Mouse (Mus musculus) heart, adult 18-20 months (tissue): ENCODE data around the gene Ncapd3. TPM values are rescaled to one million over a fixed set of nuclear protein-coding genes. Genes with fewer than 3 reads are reported as not detected.

Experiments
- DNase-seq, 2 experiments: peaks; one replicate each; pipeline ENCODE4 v3.0.0; 2021 to 2022; ENCODE audit warnings: mixed read lengths in 1 of 2
- total RNA-seq, 2 experiments: library from RNA; stranded (reverse); gene quantifications; 2 replicates each; pipeline ENCODE4 v1.2.3; 2021

Ncapd3 gene
- total RNA-seq, 2 experiments from 2014 or later: 8.9 to 11.3 TPM

GRCm38 (mm10) chr9:27122963-27123362 lies 93.0 kb downstream of the Ncapd3 start:
- DNase-seq: no peak

- no peak for DNase-seq
Observed at GRCm38 (mm10) chr9:27123947-27124346, 94.0 kb downstream of the Ncapd3 start.

GRCm38 (mm10) chr9:27125450-27125849 lies 95.5 kb downstream of the Ncapd3 start:
- no peak for DNase-seq

- no peak for DNase-seq
Observed at GRCm38 (mm10) chr9:27126543-27126942, 96.6 kb downstream of the Ncapd3 start.

- no peak for DNase-seq
Observed at GRCm38 (mm10) chr9:27128629-27129028, 98.7 kb downstream of the Ncapd3 start.

GRCm38 (mm10) chr9:27134410-27134809 lies 104.4 kb downstream of the Ncapd3 start:
- peak; percentile 35 to 74 for DNase-seq

- DNase-seq: no peak
Observed at GRCm38 (mm10) chr9:27135372-27135771, 105.4 kb downstream of the Ncapd3 start.

- no peak for DNase-seq
Observed at GRCm38 (mm10) chr9:27136651-27137050, 106.7 kb downstream of the Ncapd3 start.

GRCm38 (mm10) chr9:27140432-27141065 lies 110.6 kb downstream of the Ncapd3 start:
- DNase-seq: no peak

GRCm38 (mm10) chr9:27144271-27144840 lies 114.4 kb downstream of the Ncapd3 start:
- DNase-seq: no peak

Other genes with a start within 250 kb of the Ncapd3 start
- gene Glb1l2, start 223.7 kb upstream of the Ncapd3 start, total RNA-seq: 1 to 10 TPM in 1 of 2 experiments, under 1 TPM in 1; 0.65 to 1.4 TPM
- gene Glb1l3, start 169.3 kb upstream of the Ncapd3 start, total RNA-seq: not detected
- gene Gm1110, start 107.1 kb upstream of the Ncapd3 start, total RNA-seq: not detected
- 10 to 100 TPM; 53.4 to 61.9 TPM for gene Acad8, start 30.6 kb upstream of the Ncapd3 start, total RNA-seq
- 10 to 100 TPM; 24.6 to 27.7 TPM for gene Thyn1, start 30.5 kb upstream of the Ncapd3 start, total RNA-seq
- 10 to 100 TPM; 27.8 to 28.5 TPM for gene Vps26b, start 110 bp upstream of the Ncapd3 start, total RNA-seq
- 10 to 100 TPM; 12.4 to 13.9 TPM for gene Jam3, start 125.2 kb downstream of the Ncapd3 start, total RNA-seq